Mouse (Mus musculus): ENCODE results near the gene Shld1. TPM values are rescaled to one million over a fixed set of nuclear protein-coding genes. Genes with fewer than 3 reads are reported as not detected.

Gene Shld1
- polyA plus RNA-seq, 1 experiment from 2014 or later = 16.6 TPM

DNA sequence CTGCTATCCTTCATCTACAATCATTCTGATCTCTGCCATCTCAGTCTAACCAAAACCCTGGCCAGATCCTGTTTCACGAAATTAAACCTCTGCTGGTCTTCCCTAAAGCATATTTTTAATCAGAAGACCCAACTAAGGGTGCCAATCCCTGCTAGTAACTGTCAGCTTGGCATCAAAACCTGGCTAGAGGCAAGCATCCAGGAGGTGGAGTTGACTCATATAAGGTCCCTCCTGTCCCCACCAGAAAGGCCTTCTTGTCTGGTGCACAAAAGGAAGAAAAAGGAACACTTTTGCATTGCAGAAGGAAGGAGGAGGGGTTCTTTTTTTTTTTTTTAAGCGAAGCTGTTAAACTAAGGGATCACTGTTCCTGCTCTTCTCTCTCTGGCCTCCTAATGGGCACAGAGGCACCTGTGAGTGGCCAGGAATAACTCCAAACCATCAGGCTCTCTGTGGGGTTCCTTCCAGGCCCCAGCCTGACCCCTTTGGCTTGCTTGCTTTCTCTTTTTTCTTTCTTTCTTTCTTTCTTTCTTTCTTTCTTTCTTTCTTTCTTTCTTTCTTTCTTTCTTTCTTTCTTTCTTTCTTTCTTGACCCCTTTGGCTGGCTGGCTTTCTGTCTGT lies 52.2 kb downstream of the Shld1 start:
- Histone ChIP-seq H3K9me3 (no peaks in the 10 kb centered on the region), H3K27ac (replicated peaks) (no peak overlapping the region), H3K4me1 (peaks cover 14% of the 10 kb centered on the region), H3K4me3 (no peak overlapping the region), H3K36me3 (replicated peaks) (no peaks in the 10 kb centered on the region), H3K27me3 (replicated peaks; ENCODE audit: low read depth, poor library complexity, severe bottlenecking) (no peaks in the 10 kb centered on the region)
- DNase-seq (ENCODE audit: low spot score) = no peak
- WGBS = 52% methylated on average over 2 of the region's 2 CpGs

DNA sequence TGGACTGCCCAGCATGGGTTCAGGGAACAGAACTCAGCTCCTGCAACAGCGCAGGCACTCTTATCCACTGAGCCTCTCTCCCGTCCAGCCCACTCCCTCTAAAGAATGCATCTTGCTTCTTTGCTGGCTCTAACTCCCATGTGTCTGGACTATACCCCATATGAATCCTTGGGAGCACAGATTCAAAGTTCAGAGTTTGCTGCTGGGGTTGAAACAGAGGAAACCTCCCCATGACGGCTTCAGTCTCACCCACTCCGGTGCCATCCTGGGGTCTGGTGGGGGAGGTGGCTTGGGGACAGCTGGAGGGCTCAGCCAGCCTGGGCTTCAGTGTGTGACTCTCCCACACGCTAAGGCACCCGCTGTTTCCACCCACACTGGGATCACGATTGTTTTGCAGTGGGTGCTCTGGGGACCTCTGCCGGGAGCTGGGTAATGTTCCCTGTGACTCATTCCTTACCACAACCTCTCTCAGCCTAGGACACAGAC lies 55.2 kb downstream of the Shld1 start:
- Histone ChIP-seq H3K4me1 (peaks cover 8% of the 10 kb centered on the region), H3K9me3 (no peaks in the 10 kb centered on the region), H3K4me3 (no peak overlapping the region), H3K27ac (replicated peaks) (no peak overlapping the region; the same call in 1 of the 2 replicates), H3K27me3 (replicated peaks; ENCODE audit: low read depth, poor library complexity, severe bottlenecking) (no peaks in the 10 kb centered on the region), H3K36me3 (replicated peaks) (no peaks in the 10 kb centered on the region)
- WGBS = 57% methylated on average over 8 of the region's 8 CpGs
- no peak for DNase-seq (ENCODE audit: low spot score)

- DNase-seq (ENCODE audit: low spot score) = no peak
- no peak overlapping the region for H3K27ac ChIP-seq (replicated peaks)
- H3K4me3 ChIP-seq = no peak overlapping the region
- no peaks in the 10 kb centered on the region for H3K27me3 ChIP-seq (replicated peaks; ENCODE audit: low read depth, poor library complexity, severe bottlenecking)
- H3K4me1 ChIP-seq = peaks cover 8% of the 10 kb centered on the region
- WGBS = 90% methylated on average over 5 of the region's 5 CpGs
- no peaks in the 10 kb centered on the region for H3K9me3 ChIP-seq
- H3K36me3 ChIP-seq (replicated peaks) = no peaks in the 10 kb centered on the region
Measured at GRCm38 (mm10) chr2:132744866-132745265, 58.1 kb downstream of the Shld1 start.

DNA sequence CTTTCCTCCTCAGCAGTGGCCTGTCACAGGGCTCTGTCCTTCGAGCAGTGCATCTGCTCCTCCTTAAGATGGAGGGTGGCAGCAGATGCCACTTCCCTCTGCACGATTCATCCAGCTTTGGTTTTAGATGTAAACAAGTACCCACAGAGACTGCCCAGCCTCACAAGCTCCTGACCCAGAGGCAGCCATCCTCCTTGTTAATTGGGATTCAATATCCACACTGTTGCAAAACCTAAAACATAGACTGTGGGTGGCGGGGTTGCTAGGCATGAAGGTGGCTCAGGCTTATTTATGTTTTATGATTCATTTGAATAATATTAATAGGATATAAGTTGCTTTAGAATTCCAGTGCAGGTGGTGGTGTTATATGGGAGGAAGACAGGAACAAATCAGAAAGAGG lies 59.4 kb downstream of the Shld1 start:
- Histone ChIP-seq H3K4me3 (no peak overlapping the region), H3K4me1 (peaks cover 8% of the 10 kb centered on the region)
- WGBS = 79% methylated on average over 3 of the region's 3 CpGs

DNA sequence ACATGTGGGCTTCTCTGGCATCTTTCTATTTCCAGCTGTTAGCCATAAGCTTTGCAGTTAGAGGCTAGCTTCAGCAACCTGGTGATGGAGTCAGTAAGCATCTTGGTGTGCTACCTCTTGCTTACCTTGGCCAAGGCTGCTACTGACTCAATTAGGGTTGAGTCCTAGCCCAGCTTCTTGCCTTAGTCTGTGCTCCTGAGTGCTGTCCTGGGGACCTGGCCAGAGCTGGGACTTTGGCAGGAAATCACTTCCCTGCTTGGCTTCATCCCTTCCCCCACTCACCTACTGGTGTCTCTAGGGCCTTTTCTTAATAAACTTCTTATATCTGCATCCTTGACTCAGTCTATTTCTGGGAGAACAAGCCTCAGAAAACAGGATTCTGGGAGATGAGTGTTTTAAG lies 64.0 kb downstream of the Shld1 start:
- no peaks in the 10 kb centered on the region for H3K9me3 ChIP-seq
- no peak overlapping the region for H3K4me3 ChIP-seq
- no peaks in the 10 kb centered on the region for H3K27me3 ChIP-seq (replicated peaks; ENCODE audit: low read depth, poor library complexity, severe bottlenecking)
- no peak for DNase-seq (ENCODE audit: low spot score)
- H3K36me3 ChIP-seq (replicated peaks) = 0 out of 2 replicates have a peak, but pooled peaks cover 4% of the 10 kb centered on the region
- H3K4me1 ChIP-seq = peaks cover 5% of the 10 kb centered on the region; the same call in 1 of the 2 replicates
- no peak overlapping the region for H3K27ac ChIP-seq (replicated peaks)

More for the DNA sequence above, 59.4 kb downstream of the Shld1 start:
- Histone ChIP-seq H3K27ac (replicated peaks) (no peak overlapping the region), H3K9me3 (no peaks in the 10 kb centered on the region), H3K36me3 (replicated peaks) (0 out of 2 replicates have a peak, but pooled peaks cover 4% of the 10 kb centered on the region), H3K27me3 (replicated peaks; ENCODE audit: low read depth, poor library complexity, severe bottlenecking) (no peaks in the 10 kb centered on the region)
- DNase-seq (ENCODE audit: low spot score) = no peak

GRCm38 (mm10) chr2:132751141-132752066 lies 64.7 kb downstream of the Shld1 start:
- H3K27ac ChIP-seq (replicated peaks) = no peak overlapping the region
- DNase-seq (ENCODE audit: low spot score) = no peak
- no peak overlapping the region for H3K4me3 ChIP-seq
- peaks cover 5% of the 10 kb centered on the region; the same call in 1 of the 2 replicates for H3K4me1 ChIP-seq
- H3K27me3 ChIP-seq (replicated peaks; ENCODE audit: low read depth, poor library complexity, severe bottlenecking) = no peaks in the 10 kb centered on the region
- H3K9me3 ChIP-seq = no peaks in the 10 kb centered on the region
- 71% methylated on average over 15 of the region's 15 CpGs for WGBS
- H3K36me3 ChIP-seq (replicated peaks) = 0 out of 2 replicates have a peak, but pooled peaks cover 4% of the 10 kb centered on the region

GRCm38 (mm10) chr2:132752398-132752797 lies 65.7 kb downstream of the Shld1 start:
- WGBS = 75% methylated on average over 2 of the region's 2 CpGs
- Histone ChIP-seq H3K9me3 (no peaks in the 10 kb centered on the region), H3K4me3 (no peak overlapping the region), H3K27me3 (replicated peaks; ENCODE audit: low read depth, poor library complexity, severe bottlenecking) (no peaks in the 10 kb centered on the region), H3K4me1 (peaks cover 5% of the 10 kb centered on the region; the same call in 1 of the 2 replicates), H3K27ac (replicated peaks) (no peak overlapping the region), H3K36me3 (replicated peaks) (0 out of 2 replicates have a peak, but pooled peaks cover 4% of the 10 kb centered on the region)
- no peak for DNase-seq (ENCODE audit: low spot score)

DNA sequence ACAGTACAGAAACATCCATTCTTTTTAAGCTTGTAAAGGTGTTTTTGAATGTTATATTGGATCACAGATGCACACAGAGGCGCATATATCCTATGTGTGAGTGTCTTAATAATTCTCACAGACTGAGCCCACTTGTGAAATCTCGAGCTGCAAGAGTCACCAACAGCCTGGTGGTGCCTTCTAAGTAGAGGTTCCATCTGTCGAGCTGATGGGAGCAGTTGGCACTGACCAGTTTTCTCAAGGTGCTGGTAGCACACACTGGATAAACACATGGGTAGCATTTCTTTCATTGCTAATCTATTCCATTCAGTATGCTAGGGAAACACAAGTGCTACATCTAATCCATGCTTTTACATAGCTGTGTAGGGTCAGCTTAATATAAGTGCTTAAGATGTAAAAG lies 66.4 kb downstream of the Shld1 start:
- Histone ChIP-seq H3K4me1 (peaks cover 5% of the 10 kb centered on the region; the same call in 1 of the 2 replicates), H3K27me3 (replicated peaks; ENCODE audit: low read depth, poor library complexity, severe bottlenecking) (no peaks in the 10 kb centered on the region), H3K36me3 (replicated peaks) (0 out of 2 replicates have a peak, but pooled peaks cover 4% of the 10 kb centered on the region), H3K9me3 (no peaks in the 10 kb centered on the region), H3K4me3 (no peak overlapping the region), H3K27ac (replicated peaks) (no peak overlapping the region)
- no peak for DNase-seq (ENCODE audit: low spot score)
- 80% methylated on average over 3 of the region's 3 CpGs for WGBS

DNA sequence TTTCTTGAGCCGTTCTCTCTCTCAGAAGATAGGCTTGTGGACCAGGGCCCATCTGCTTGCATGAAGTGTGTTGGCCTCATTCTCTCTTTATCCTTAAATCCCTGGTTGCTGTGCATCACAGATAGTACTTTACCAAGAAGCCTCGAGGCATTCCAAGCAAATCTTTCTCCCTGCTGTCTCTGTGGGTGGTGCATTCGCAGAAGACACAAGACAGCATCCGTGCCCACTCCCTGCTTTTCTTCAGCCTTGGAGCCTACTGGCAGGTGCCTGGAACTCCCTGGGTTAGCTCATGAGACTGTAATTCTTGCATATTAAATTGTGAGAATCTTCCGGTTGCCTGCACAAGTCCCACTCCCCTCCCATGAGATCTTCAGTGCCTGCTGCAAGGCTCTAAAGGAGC lies 71.2 kb downstream of the Shld1 start:
- no peaks in the 10 kb centered on the region for H3K27me3 ChIP-seq (replicated peaks; ENCODE audit: low read depth, poor library complexity, severe bottlenecking)
- no peaks in the 10 kb centered on the region for H3K36me3 ChIP-seq (replicated peaks)
- DNase-seq (ENCODE audit: low spot score) = no peak
- WGBS = 71% methylated on average over 5 of the region's 5 CpGs
- H3K4me3 ChIP-seq = no peak overlapping the region
- H3K4me1 ChIP-seq = no peaks in the 10 kb centered on the region
- H3K27ac ChIP-seq (replicated peaks) = no peak overlapping the region
- H3K9me3 ChIP-seq = no peaks in the 10 kb centered on the region

DNA sequence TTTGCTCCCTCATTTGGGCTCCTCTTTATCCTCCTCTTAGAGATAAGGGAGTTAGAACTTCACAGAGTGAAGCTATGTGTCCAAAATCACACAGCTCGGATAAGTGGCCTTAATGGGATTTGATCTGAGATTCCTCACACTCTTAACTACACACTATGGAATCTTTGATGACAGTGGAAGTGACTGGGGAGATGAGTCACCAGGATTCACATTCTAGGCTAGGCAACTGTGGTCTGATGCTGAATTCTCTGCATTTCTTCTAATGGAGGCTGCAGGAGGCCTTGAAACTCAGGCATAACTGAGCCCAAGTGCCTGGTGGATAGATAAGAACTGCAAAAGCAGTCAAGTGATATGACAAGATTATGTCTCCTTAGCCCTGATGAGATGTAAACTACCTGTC lies 84.1 kb downstream of the Shld1 start:
- no peak overlapping the region for H3K4me3 ChIP-seq
- no peaks in the 10 kb centered on the region for H3K4me1 ChIP-seq
- no peaks in the 10 kb centered on the region for H3K9me3 ChIP-seq
- no peaks in the 10 kb centered on the region for H3K27me3 ChIP-seq (replicated peaks; ENCODE audit: low read depth, poor library complexity, severe bottlenecking)
- H3K36me3 ChIP-seq (replicated peaks) = no peaks in the 10 kb centered on the region
- 82% methylated on average over 1 of the region's 1 CpGs for WGBS
- H3K27ac ChIP-seq (replicated peaks) = no peak overlapping the region
- no peak for DNase-seq (ENCODE audit: low spot score)

DNA sequence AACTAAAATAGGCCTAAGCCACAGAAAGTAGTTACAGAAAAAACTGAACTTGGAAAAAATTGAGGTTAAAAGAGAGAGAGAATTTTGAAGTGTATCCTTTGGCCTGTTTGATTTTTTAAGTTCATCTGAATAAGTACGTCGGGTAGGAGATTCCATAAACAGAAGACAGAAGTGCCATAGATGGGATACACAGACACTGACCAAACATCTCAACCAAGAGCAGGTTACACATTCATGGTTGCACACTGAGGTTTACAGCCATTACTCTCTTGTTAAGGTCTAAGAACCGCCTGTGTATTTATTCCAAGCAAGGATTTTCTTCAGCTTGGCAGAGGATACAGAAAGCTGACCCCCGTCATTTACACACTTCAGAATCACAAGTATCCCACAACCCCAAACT lies 94.2 kb downstream of the Shld1 start, which contains the start of gene Chgb:
Gene Chgb (plus strand): TSS at position 301 of the 400 bp plus-strand sequence.
- Histone ChIP-seq H3K9me3 (no peaks in the 10 kb centered on the region), H3K36me3 (replicated peaks) (no peaks in the 10 kb centered on the region), H3K27me3 (replicated peaks; ENCODE audit: low read depth, poor library complexity, severe bottlenecking) (peaks cover 17% of the 10 kb centered on the region), H3K4me1 (peaks cover 21% of the 10 kb centered on the region), H3K4me3 (peak within 1 kb of the TSS; percentile 64), H3K27ac (replicated peaks) (peak within 1 kb of the TSS; percentile 51; the same call in 1 of the 2 replicates)
- WGBS = 11% methylated on average over 4 of the region's 4 CpGs
- DNase-seq (ENCODE audit: low spot score) = no peak

- under 1% methylated on average over 41 of the region's 41 CpGs for WGBS
- peak overlapping the region; percentile 51; the same call in 1 of the 2 replicates for H3K27ac ChIP-seq (replicated peaks)
- no peaks in the 10 kb centered on the region for H3K36me3 ChIP-seq (replicated peaks)
- no peaks in the 10 kb centered on the region for H3K9me3 ChIP-seq
- H3K4me1 ChIP-seq = peaks cover 21% of the 10 kb centered on the region
- peak overlapping the region; percentile 64 for H3K4me3 ChIP-seq
- peaks cover 17% of the 10 kb centered on the region for H3K27me3 ChIP-seq (replicated peaks; ENCODE audit: low read depth, poor library complexity, severe bottlenecking)
- peak; percentile 97 for DNase-seq (ENCODE audit: low spot score)
Measured at GRCm38 (mm10) chr2:132781439-132782068, 94.8 kb downstream of the Shld1 start.
